Mouse (Mus musculus) heart, embryonic 16.5 days (tissue): Measurements from ENCODE around the gene Glra3. TPM values are rescaled to one million over a fixed set of nuclear protein-coding genes. Genes with fewer than 3 reads are reported as not detected.

Experiments used
- ATAC-seq: fragments of 200-750 bp; cut with Nextera tagmentation; replicated peaks from 2 replicates; pipeline ENCODE4 v1.8.0; 2017; ENCODE audit warnings: moderate number of reproducible peaks; ENCODE audit not compliant: insufficient read depth, low FRiP score; ENCODE audit errors: extremely low read depth
- H3K27ac ChIP-seq: fragments of 300-500 bp; sonication (generic); 2 replicates; pipeline ENCODE4 v1.5.1; 2014; ENCODE audit warnings: mild to moderate bottlenecking, low read length, control low read depth, moderate library complexity
- H3K27me3 ChIP-seq: fragments of 300-500 bp; sonication (generic); 2 replicates; pipeline ENCODE4 v1.6.1; 2014; ENCODE audit warnings: low read length, mixed read lengths; ENCODE audit not compliant: control insufficient read depth, insufficient read depth
- H3K36me3 ChIP-seq: fragments of 300-500 bp; sonication (generic); 2 replicates; pipeline ENCODE4 v1.6.1; 2014; ENCODE audit not compliant: control insufficient read depth, insufficient read depth
- H3K4me1 ChIP-seq: fragments of 300-500 bp; sonication (generic); 2 replicates; pipeline ENCODE4 v1.6.1; 2014; ENCODE audit warnings: low read length, mixed read lengths; ENCODE audit not compliant: control insufficient read depth, insufficient read depth
- H3K4me2 ChIP-seq: fragments of 300-500 bp; sonication (generic); 2 replicates; pipeline ENCODE4 v1.6.1; 2014; ENCODE audit warnings: low read depth, mild to moderate bottlenecking, control low read depth, low read length
- H3K4me3 ChIP-seq: fragments of 300-500 bp; sonication (generic); 2 replicates; pipeline ENCODE4 v1.5.1; 2014; ENCODE audit warnings: mild to moderate bottlenecking, control low read depth, low read length
- H3K9ac ChIP-seq: fragments of 300-500 bp; sonication (generic); 2 replicates; pipeline ENCODE4 v1.6.1; 2014; ENCODE audit warnings: low read length, control low read depth
- H3K9me3 ChIP-seq: fragments of 300-500 bp; sonication (generic); replicated peaks from 2 replicates; pipeline ENCODE4 v1.6.1; 2016; ENCODE audit warnings: low read length; ENCODE audit not compliant: control insufficient read depth
- WGBS: fragments of 180-500 bp; shearing (Covaris S2); extraction: QIAGEN DNeasy Blood & Tissue Kit; methylation state at CpG from one replicate; pipeline ENCODE4 v1.1.7; 2014; 5-methylcytosine and 5-hydroxymethylcytosine counted together
- polyA plus RNA-seq: library from polyadenylated mRNA; unstranded; fragments of >200 nt; fragmentation: Nextera tagmentation; extraction: Ambion mirVana; gene quantifications from 2 replicates; pipeline ENCODE4 v1.2.1, GENCODE M21; 2015

Glra3 gene
- polyA plus RNA-seq, 1 experiment from 2014 or later: 0.03 TPM

- Histone ChIP-seq H3K9me3 (no peaks in the 10 kb centered on the region), H3K4me3 (no peak overlapping the region), H3K36me3 (no peaks in the 10 kb centered on the region), H3K27ac (no peak overlapping the region), H3K9ac (no peak overlapping the region), H3K4me1 (no peaks in the 10 kb centered on the region), H3K4me2 (no peak overlapping the region), H3K27me3 (no peaks in the 10 kb centered on the region)
- ATAC-seq: no peak
Measured at GRCm38 (mm10) chr8:56094385-56094784, 154.1 kb downstream of the Glra3 start.

DNA sequence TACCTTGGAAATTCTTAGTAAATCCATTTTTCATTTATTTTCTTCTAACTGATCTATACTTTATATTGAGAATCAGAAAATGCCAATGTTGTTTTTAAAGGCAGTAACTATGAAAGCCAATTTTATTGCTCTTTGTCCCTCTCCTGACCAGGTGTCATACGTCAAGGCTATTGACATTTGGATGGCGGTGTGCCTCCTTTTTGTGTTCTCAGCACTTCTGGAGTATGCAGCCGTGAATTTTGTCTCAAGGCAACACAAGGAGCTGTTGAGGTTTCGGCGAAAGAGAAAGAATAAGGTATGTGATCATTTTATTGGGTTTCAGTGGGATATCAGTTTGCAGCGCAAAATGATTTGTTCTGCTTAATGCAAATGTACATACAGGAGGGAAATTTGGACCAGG, 170.0 kb downstream of the Glra3 start:
- H3K4me2 ChIP-seq: no peak overlapping the region
- WGBS: 77% methylated on average over 6 of the region's 6 CpGs
- ATAC-seq: no peak
- no peaks in the 10 kb centered on the region for H3K36me3 ChIP-seq
- no peaks in the 10 kb centered on the region for H3K4me1 ChIP-seq
- H3K4me3 ChIP-seq: no peak overlapping the region
- no peak overlapping the region for H3K27ac ChIP-seq
- no peaks in the 10 kb centered on the region for H3K27me3 ChIP-seq
- H3K9me3 ChIP-seq: no peaks in the 10 kb centered on the region
- H3K9ac ChIP-seq: no peak overlapping the region

DNA sequence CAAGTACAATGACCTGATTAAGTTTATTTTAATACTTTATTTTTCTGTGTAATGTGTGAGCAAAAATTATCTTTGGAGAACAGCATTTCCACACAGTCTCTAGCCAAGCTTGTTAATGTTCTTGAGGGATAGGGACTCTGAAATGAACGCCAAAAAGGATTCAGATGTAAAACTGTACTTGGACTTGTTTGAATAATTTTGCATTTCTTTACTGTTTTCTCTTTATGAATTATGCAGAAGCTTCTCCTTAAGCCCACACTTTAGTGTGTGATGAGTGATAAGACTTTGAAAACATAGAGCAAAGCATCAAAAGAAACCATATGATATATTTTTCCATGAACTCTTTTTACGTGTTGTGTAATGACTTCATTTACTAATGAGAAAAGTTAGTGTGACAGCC, 189.1 kb downstream of the Glra3 start:
- no peaks in the 10 kb centered on the region for H3K36me3 ChIP-seq
- WGBS: 77% methylated on average over 2 of the region's 2 CpGs
- H3K4me2 ChIP-seq: no peak overlapping the region
- no peaks in the 10 kb centered on the region for H3K9me3 ChIP-seq
- H3K27ac ChIP-seq: no peak overlapping the region
- no peak for ATAC-seq
- H3K9ac ChIP-seq: no peak overlapping the region
- no peak overlapping the region for H3K4me3 ChIP-seq
- no peaks in the 10 kb centered on the region for H3K4me1 ChIP-seq
- no peaks in the 10 kb centered on the region for H3K27me3 ChIP-seq

DNA sequence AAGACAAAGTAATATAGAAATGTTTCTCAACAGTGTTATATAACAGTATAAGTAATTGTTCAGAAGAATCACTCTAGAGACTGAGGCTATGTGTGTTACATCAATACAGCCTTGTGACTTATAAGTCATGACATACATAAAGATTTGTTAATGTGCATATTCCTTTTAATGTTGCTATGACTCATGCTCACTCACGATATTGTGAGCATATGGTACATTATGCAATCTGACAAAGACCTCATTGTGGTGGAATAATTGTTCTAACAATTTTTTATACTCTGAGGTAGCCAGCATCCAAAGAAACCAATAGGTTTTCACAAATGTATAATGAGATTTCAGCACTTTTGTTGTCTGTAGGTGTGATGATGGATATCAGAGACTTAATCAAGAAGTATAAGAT, 210.4 kb downstream of the Glra3 start:
- no peak overlapping the region for H3K4me3 ChIP-seq
- H3K4me1 ChIP-seq: no peaks in the 10 kb centered on the region
- H3K27ac ChIP-seq: no peak overlapping the region
- WGBS: 65% methylated on average over 1 of the region's 1 CpGs
- H3K9ac ChIP-seq: no peak overlapping the region
- H3K4me2 ChIP-seq: no peak overlapping the region
- ATAC-seq: no peak
- no peaks in the 10 kb centered on the region for H3K9me3 ChIP-seq
- H3K36me3 ChIP-seq: no peaks in the 10 kb centered on the region
- H3K27me3 ChIP-seq: no peaks in the 10 kb centered on the region

DNA sequence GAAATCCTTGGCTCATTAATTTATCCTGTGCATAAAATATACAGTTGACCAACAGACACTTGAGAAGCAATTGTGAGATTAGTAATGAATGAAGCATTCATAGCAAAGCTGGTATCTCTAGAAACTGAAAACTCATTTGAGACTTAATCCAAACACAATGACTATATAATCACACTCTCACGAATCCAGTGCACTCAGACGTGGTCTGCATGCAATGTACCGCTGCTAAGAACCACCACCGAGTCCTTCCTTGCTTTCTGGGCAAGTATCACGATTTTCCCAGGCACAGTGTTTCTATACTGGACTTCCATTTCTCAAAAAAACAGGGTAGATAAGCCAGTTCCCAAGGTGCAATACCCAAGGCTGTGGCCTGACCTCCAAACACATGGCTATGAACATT, 211.3 kb downstream of the Glra3 start:
- 69% methylated on average over 5 of the region's 5 CpGs for WGBS
- ATAC-seq: no peak
- H3K27me3 ChIP-seq: no peaks in the 10 kb centered on the region
- no peak overlapping the region for H3K4me2 ChIP-seq
- no peak overlapping the region for H3K27ac ChIP-seq
- no peak overlapping the region for H3K4me3 ChIP-seq
- no peaks in the 10 kb centered on the region for H3K9me3 ChIP-seq
- H3K4me1 ChIP-seq: no peaks in the 10 kb centered on the region
- no peak overlapping the region for H3K9ac ChIP-seq
- no peaks in the 10 kb centered on the region for H3K36me3 ChIP-seq

- Histone ChIP-seq H3K9ac (no peak overlapping the region), H3K36me3 (no peaks in the 10 kb centered on the region), H3K27ac (no peak overlapping the region; the same call in 1 of the 2 replicates), H3K4me3 (no peak overlapping the region), H3K4me1 (no peaks in the 10 kb centered on the region), H3K27me3 (no peaks in the 10 kb centered on the region), H3K4me2 (no peak overlapping the region), H3K9me3 (no peaks in the 10 kb centered on the region)
- 21% methylated on average over 2 of the region's 2 CpGs for WGBS
- ATAC-seq: no peak
Measured at GRCm38 (mm10) chr8:56158966-56159365, 218.7 kb downstream of the Glra3 start.

Other genes with a start within 250 kb of the Glra3 start
- not detected in 2 replicates for gene Adam29, start 33.5 kb upstream of the Glra3 start, polyA plus RNA-seq